7 mouse cellular contexts compared by ENCODE assay signal in the genomic region with DNA sequence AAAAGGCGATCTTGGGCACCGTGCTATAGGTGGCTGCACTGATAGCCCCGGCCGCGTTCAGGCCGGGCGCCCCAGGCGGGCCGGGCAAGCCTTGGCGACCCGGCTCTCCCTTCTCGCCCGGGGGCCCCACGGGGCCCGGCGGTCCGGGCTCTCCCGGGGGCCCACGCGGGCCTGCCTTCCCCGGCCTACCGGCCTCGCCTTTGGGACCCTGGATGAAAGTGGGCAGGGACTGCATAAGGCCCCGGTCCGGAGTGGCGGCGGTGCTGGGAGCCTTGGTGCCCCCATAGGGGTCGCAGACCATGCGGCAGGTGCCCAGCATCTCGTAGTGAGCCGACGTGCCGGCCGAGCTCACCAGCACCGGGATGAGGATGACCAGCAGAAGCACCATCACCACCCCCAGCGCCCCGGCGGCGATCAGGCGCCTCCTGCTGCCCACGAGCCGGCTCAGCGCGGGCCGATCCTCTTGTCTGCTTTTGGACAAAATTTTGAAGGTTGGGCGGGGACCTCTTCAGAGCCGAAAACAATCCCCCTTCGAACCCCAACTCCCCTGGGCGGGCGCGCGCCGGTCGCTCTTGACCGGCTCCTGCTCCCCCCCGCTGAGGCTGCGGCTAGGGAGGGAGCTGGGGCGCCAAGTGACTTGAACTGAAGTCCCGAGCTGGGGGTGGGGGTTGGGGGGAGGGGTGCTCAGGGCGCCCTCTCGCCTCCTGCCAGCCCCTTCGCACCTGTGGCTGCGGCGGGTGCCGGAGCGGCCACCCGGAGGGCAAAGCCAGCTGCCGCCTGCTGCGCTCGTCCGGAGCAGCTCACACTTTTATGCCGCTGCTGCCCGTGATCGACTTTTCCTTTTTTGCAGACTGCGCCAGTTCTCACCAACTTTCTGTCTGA. TPM values are rescaled to one million over a fixed set of nuclear protein-coding genes. Genes with fewer than 3 reads are reported as not detected.
A peak's percentile ranks its signal among the peaks of the same experiment; 100 is the strongest.
DNase-seq lines count a peak whose midpoint lies in the region; ATAC-seq and TF ChIP-seq lines count a peak whose summit lies in the region.

No protein-coding gene starts in this region.

- peaks cover 52% of the 10 kb centered on the region for H3K27me3 ChIP-seq in Patski
- peaks cover 4% of the 10 kb centered on the region; the same call in 1 of the 2 replicates for H3K27me3 ChIP-seq in hindbrain, postnatal 0 days (ENCODE audit: insufficient read depth, low read length)
- peaks cover 45% of the 10 kb centered on the region for H3K27me3 ChIP-seq in midbrain, embryonic 11.5 days (ENCODE audit: control insufficient read depth, insufficient read depth, low read length)
- H3K27me3 ChIP-seq in testis, adult 2 months (ENCODE audit: control insufficient read depth, insufficient read depth, low read length) = peaks cover 7% of the 10 kb centered on the region

- 0 out of 2 replicates have a peak, but pooled peaks cover 3% of the 10 kb centered on the region for H3K4me1 ChIP-seq in hindbrain, postnatal 0 days (ENCODE audit: insufficient read depth, low read length)
- H3K4me1 ChIP-seq in midbrain, embryonic 11.5 days (ENCODE audit: control insufficient read depth, insufficient read depth, low read length) = peaks cover 14% of the 10 kb centered on the region
- peaks cover 13% of the 10 kb centered on the region for H3K4me1 ChIP-seq in testis, adult 2 months (ENCODE audit: control insufficient read depth, insufficient read depth, low read length)

- H3K36me3 ChIP-seq in hindbrain, postnatal 0 days (ENCODE audit: insufficient read depth, low read length) = no peaks in the 10 kb centered on the region
- no peaks in the 10 kb centered on the region for H3K36me3 ChIP-seq in midbrain, embryonic 11.5 days (ENCODE audit: control insufficient read depth, insufficient read depth, low read length)
- H3K36me3 ChIP-seq in testis, adult 2 months (ENCODE audit: control insufficient read depth, insufficient read depth, low read length) = no peaks in the 10 kb centered on the region

- peak; percentile 67 for ATAC-seq in Patski
- peak; percentile 66 for ATAC-seq in hindbrain, postnatal 0 days
- peak; percentile 79 for ATAC-seq in midbrain, embryonic 11.5 days (ENCODE audit: low FRiP score)

- H3K9me3 ChIP-seq in hindbrain, postnatal 0 days (ENCODE audit: low read length) = no peaks in the 10 kb centered on the region
- no peaks in the 10 kb centered on the region for H3K9me3 ChIP-seq in midbrain, embryonic 11.5 days (ENCODE audit: control insufficient read depth, low read length)

- DNase-seq in Patski (ENCODE audit: low read depth, low spot score) = no peak
- peak; percentile 40 to 51 for DNase-seq in cerebellum, postnatal 25 days
- peak; percentile 53 for DNase-seq in gastrocnemius, adult 2 months
- DNase-seq in hindbrain, postnatal 0 days (ENCODE audit: low spot score) = peak; percentile 51
- peak; percentile 29 to 42 for DNase-seq in left cerebral cortex, postnatal 14 days (ENCODE audit: low spot score in 2 of 2)
- peak; percentile 95 for DNase-seq in midbrain, embryonic 11.5 days (ENCODE audit: low spot score, missing footprints)

- peak overlapping the region; percentile 53 for H3K9ac ChIP-seq in hindbrain, postnatal 0 days (replicated peaks; ENCODE audit: low read length)
- peak overlapping the region; percentile 59 for H3K9ac ChIP-seq in midbrain, embryonic 11.5 days (ENCODE audit: low read length)

- POLR2A ChIA-PET in Patski (lab: Charles Lee) = no interaction called here

- CTCF ChIA-PET in Patski (lab: Charles Lee) = no interaction called here

- H3K27ac ChIP-seq in gastrocnemius, adult 2 months = peak overlapping the region; percentile 35; the same call in 1 of the 2 replicates
- peak overlapping the region; percentile 60 for H3K27ac ChIP-seq in hindbrain, postnatal 0 days
- H3K27ac ChIP-seq in midbrain, embryonic 11.5 days (ENCODE audit: low read depth, low read length) = no peak overlapping the region
- H3K27ac ChIP-seq in testis, adult 2 months (ENCODE audit: control insufficient read depth, insufficient read depth, low read depth, low read length) = no peak overlapping the region

- peak overlapping the region; percentile 100 for H3K4me2 ChIP-seq in hindbrain, postnatal 0 days (ENCODE audit: low read depth, low read length)
- peak overlapping the region; percentile 98 for H3K4me2 ChIP-seq in midbrain, embryonic 11.5 days

- no peak for TF ChIP-seq POLR2A in testis, adult 2 months (IDR thresholded peaks at IDR 0.05; ENCODE audit: control insufficient read depth, low read depth, low read length)

- in situ Hi-C loops in Patski (cut with MboI; ENCODE audit: low pct_unique_long_range_greater_than_20kb) = no loop called here

- 2% methylated on average over 63 of the region's 75 CpGs for WGBS in hindbrain, postnatal 0 days
- 1% methylated on average over 66 of the region's 75 CpGs for WGBS in midbrain, embryonic 11.5 days

- peak; percentile 62 for TF ChIP-seq CTCF in Patski (IDR thresholded peaks at IDR 0.05)
- TF ChIP-seq CTCF in gastrocnemius, adult 2 months (IDR thresholded peaks at IDR 0.05) = peak; percentile 46
- TF ChIP-seq CTCF in hindbrain, postnatal 0 days (IDR thresholded peaks at IDR 0.05; ENCODE audit: low read depth) = peak; percentile 50
- TF ChIP-seq CTCF in testis, adult 2 months (IDR thresholded peaks at IDR 0.05; ENCODE audit: control insufficient read depth, insufficient read depth, insufficient replicate concordance, low read depth, low read length) = no peak

- intact Hi-C loops in gastrocnemius, adult 2 months (cut with DNase I) = no loop called here
- intact Hi-C loops in left cerebral cortex, postnatal 14 days (cut with DNase I) = loop anchor here (5.0 kb wide), 4 partner anchors 113 to 227 kb away; no protein-coding TSS in a partner anchor

- peak overlapping the region; percentile 77 for H3K4me3 ChIP-seq in gastrocnemius, adult 2 months
- H3K4me3 ChIP-seq in hindbrain, postnatal 0 days (ENCODE audit: low read length) = peak overlapping the region; percentile 60
- peak overlapping the region; percentile 63 for H3K4me3 ChIP-seq in midbrain, embryonic 11.5 days (ENCODE audit: low read depth, low read length)
- peak overlapping the region; percentile 5 for H3K4me3 ChIP-seq in testis, adult 2 months (ENCODE audit: control insufficient read depth, low read depth, low read length)

RNA-seq across cellular contexts. Expression of a gene that starts 0.9 kb away (rescaled TPM):
- 0.14 TPM for polyA plus RNA-seq in Patski (2021)
- under 1 TPM; 0.48 to 0.70 TPM for total RNA-seq in gastrocnemius, adult 2 months (2021)
- 23.0 and 27.7 TPM in 2 replicates for total RNA-seq in hindbrain, postnatal 0 days (2014; rRNA removed)
- 7.5 and 8.2 TPM in 2 replicates for polyA plus RNA-seq in hindbrain, postnatal 0 days (2015; fragmentation: Nextera tagmentation; extraction: Ambion mirVana)
- 10 to 100 TPM; 66.8 to 81.8 TPM for total RNA-seq in left cerebral cortex, postnatal 14 days (2021)
- polyA plus RNA-seq in midbrain, embryonic 11.5 days (2014; fragmentation: Nextera tagmentation; extraction: Ambion mirVana) = 0.92 and 1.2 TPM in 2 replicates
- 0.04 TPM in 1 of 2 replicates, not detected in the other for polyA plus RNA-seq in testis, adult 2 months (2012; rRNA removed)

Comparison
In these comparisons a context has a peak if more than half of its experiments do, and no peak if none do; other contexts are left out.
1. H3K27ac ChIP-seq: peak in gastrocnemius, adult 2 months (single experiment) and hindbrain, postnatal 0 days (single experiment); none in midbrain, embryonic 11.5 days (single experiment) and testis, adult 2 months (single experiment).
2. H3K4me3 ChIP-seq: peak in every context shown above with its lines; median percentile 77 in gastrocnemius, adult 2 months; 63 in midbrain, embryonic 11.5 days; 60 in hindbrain, postnatal 0 days; 5 in testis, adult 2 months.
3. Peak in every context shown above with its lines, with median percentiles within 50 percentile points of each other: ATAC-seq.